Mouse (Mus musculus) ES-E14 (cell line): ENCODE results near the gene 1700042G07Rik.

Source experiments
- CHD2 ChIP-seq: IDR thresholded peaks from 2 replicates; pipeline ENCODE4 v1.6.1; 2014; ENCODE audit warnings: mild to moderate bottlenecking, low read depth, low read length, inconsistent platforms
- MAFK ChIP-seq: IDR thresholded peaks from 2 replicates; pipeline ENCODE4 v1.6.1; 2014; ENCODE audit warnings: mild to moderate bottlenecking, low read depth, low read length, inconsistent platforms; ENCODE audit not compliant: insufficient read depth
- ZC3H11A ChIP-seq: IDR thresholded peaks from 2 replicates; pipeline ENCODE4 v1.6.1; 2012; ENCODE audit warnings: low read depth, mild to moderate bottlenecking, inconsistent platforms, low read length, borderline replicate concordance

GRCm38 (mm10) chr4:116123602-116124519 is 49.3 kb upstream of the 1700042G07Rik start, which contains the start of the genes Rad54l and Pomgnt1:
- TF ChIP-seq ZC3H11A = no peak
- TF ChIP-seq CHD2 = peak; percentile 80
- TF ChIP-seq MAFK = no peak
